Mouse (Mus musculus) embryonic facial prominence, embryonic 12.5 days (tissue): ENCODE measurements around the gene Col4a3bp. TPM values are rescaled to one million over a fixed set of nuclear protein-coding genes. Genes with fewer than 3 reads are reported as not detected.

Experiments used
- ATAC-seq: fragments of 200-750 bp; cut with Nextera tagmentation; 2 replicates; pipeline ENCODE4 v1.8.0; 2017; ENCODE audit not compliant: insufficient number of reproducible peaks, insufficient read depth, low FRiP score, low TSS enrichment
- H3K27ac ChIP-seq: fragments of 300-500 bp; sonication (generic); 2 replicates; pipeline ENCODE4 v1.5.1; 2016; ENCODE audit warnings: mild to moderate bottlenecking
- H3K27me3 ChIP-seq: fragments of 300-500 bp; sonication (generic); 2 replicates; pipeline ENCODE4 v1.6.1; 2016; ENCODE audit warnings: mild to moderate bottlenecking, moderate library complexity
- H3K36me3 ChIP-seq: fragments of 300-500 bp; sonication (generic); 2 replicates; pipeline ENCODE4 v1.6.1; 2016; ENCODE audit warnings: mild to moderate bottlenecking
- H3K4me1 ChIP-seq: fragments of 300-500 bp; sonication (generic); 2 replicates; pipeline ENCODE4 v1.6.1; 2016
- H3K4me2 ChIP-seq: fragments of 300-500 bp; sonication (generic); replicated peaks from 2 replicates; pipeline ENCODE4 v1.6.1; 2016; ENCODE audit warnings: mild to moderate bottlenecking, moderate library complexity
- H3K4me3 ChIP-seq: fragments of 300-500 bp; sonication (generic); 2 replicates; pipeline ENCODE4 v1.5.1; 2016; ENCODE audit warnings: mild to moderate bottlenecking
- H3K9ac ChIP-seq: fragments of 300-500 bp; sonication (generic); 2 replicates; pipeline ENCODE4 v1.6.1; 2016; ENCODE audit warnings: mild to moderate bottlenecking, moderate library complexity
- H3K9me3 ChIP-seq: fragments of 300-500 bp; sonication (generic); 2 replicates; pipeline ENCODE4 v1.6.1; 2016; ENCODE audit warnings: mild to moderate bottlenecking, moderate library complexity
- WGBS: fragments of 180-500 bp; shearing (Covaris S2); methylation state at CpG from one replicate; pipeline ENCODE4 v1.1.7; 2016; 5-methylcytosine and 5-hydroxymethylcytosine counted together
- polyA plus RNA-seq: library from polyadenylated mRNA; unstranded; fragments of >200 nt; fragmentation: Nextera tagmentation; extraction: Ambion mirVana; gene quantifications from 2 replicates; pipeline ENCODE4 v1.2.1, GENCODE M21; 2016

The Col4a3bp gene
- polyA plus RNA-seq, 1 experiment from 2014 or later = 10.7 TPM

GRCm38 (mm10) chr13:96586540-96586939 lies 44.1 kb downstream of the Col4a3bp start:
- 97% methylated on average over 5 of the region's 5 CpGs for WGBS
- no peak overlapping the region for H3K27ac ChIP-seq
- H3K36me3 ChIP-seq = no peaks in the 10 kb centered on the region
- no peaks in the 10 kb centered on the region for H3K9me3 ChIP-seq
- H3K4me1 ChIP-seq = no peaks in the 10 kb centered on the region
- H3K4me3 ChIP-seq = no peak overlapping the region
- no peaks in the 10 kb centered on the region for H3K27me3 ChIP-seq
- no peak for ATAC-seq
- no peak overlapping the region for H3K4me2 ChIP-seq
- no peak overlapping the region for H3K9ac ChIP-seq

GRCm38 (mm10) chr13:96588642-96589041 lies 46.2 kb downstream of the Col4a3bp start:
- H3K27me3 ChIP-seq = no peaks in the 10 kb centered on the region
- 81% methylated on average over 1 of the region's 1 CpGs for WGBS
- H3K36me3 ChIP-seq = no peaks in the 10 kb centered on the region
- H3K9me3 ChIP-seq = no peaks in the 10 kb centered on the region
- ATAC-seq = no peak
- no peak overlapping the region for H3K27ac ChIP-seq
- no peak overlapping the region for H3K4me3 ChIP-seq
- H3K9ac ChIP-seq = no peak overlapping the region
- no peak overlapping the region for H3K4me2 ChIP-seq
- H3K4me1 ChIP-seq = no peaks in the 10 kb centered on the region

GRCm38 (mm10) chr13:96593621-96594020 lies 51.2 kb downstream of the Col4a3bp start:
- H3K27me3 ChIP-seq = no peaks in the 10 kb centered on the region
- no peak overlapping the region for H3K4me2 ChIP-seq
- no peak overlapping the region for H3K27ac ChIP-seq
- H3K9me3 ChIP-seq = no peaks in the 10 kb centered on the region
- H3K4me3 ChIP-seq = no peak overlapping the region
- no peak overlapping the region for H3K9ac ChIP-seq
- no peaks in the 10 kb centered on the region for H3K4me1 ChIP-seq
- 13% methylated on average over 1 of the region's 1 CpGs for WGBS
- no peaks in the 10 kb centered on the region for H3K36me3 ChIP-seq
- no peak for ATAC-seq

GRCm38 (mm10) chr13:96594070-96594469 lies 51.7 kb downstream of the Col4a3bp start:
- H3K9me3 ChIP-seq = no peaks in the 10 kb centered on the region
- ATAC-seq = no peak
- no peaks in the 10 kb centered on the region for H3K36me3 ChIP-seq
- H3K9ac ChIP-seq = no peak overlapping the region
- H3K27ac ChIP-seq = no peak overlapping the region
- 77% methylated on average over 4 of the region's 4 CpGs for WGBS
- H3K4me1 ChIP-seq = no peaks in the 10 kb centered on the region
- no peak overlapping the region for H3K4me3 ChIP-seq
- H3K4me2 ChIP-seq = no peak overlapping the region
- no peaks in the 10 kb centered on the region for H3K27me3 ChIP-seq

GRCm38 (mm10) chr13:96599182-96599581 lies 56.8 kb downstream of the Col4a3bp start:
- H3K4me3 ChIP-seq = no peak overlapping the region
- no peak for ATAC-seq
- 0 out of 2 replicates have a peak, but pooled peaks cover 7% of the 10 kb centered on the region for H3K36me3 ChIP-seq
- no peaks in the 10 kb centered on the region for H3K27me3 ChIP-seq
- no peak overlapping the region for H3K27ac ChIP-seq
- H3K4me2 ChIP-seq = no peak overlapping the region
- no peak overlapping the region for H3K9ac ChIP-seq
- no peaks in the 10 kb centered on the region for H3K9me3 ChIP-seq
- H3K4me1 ChIP-seq = no peaks in the 10 kb centered on the region
- WGBS = 92% methylated on average over 9 of the region's 9 CpGs

- no peak for ATAC-seq
- no peaks in the 10 kb centered on the region for H3K27me3 ChIP-seq
- H3K27ac ChIP-seq = no peak overlapping the region
- no peak overlapping the region for H3K4me2 ChIP-seq
- 95% methylated on average over 2 of the region's 2 CpGs for WGBS
- no peaks in the 10 kb centered on the region for H3K4me1 ChIP-seq
- 0 out of 2 replicates have a peak, but pooled peaks cover 18% of the 10 kb centered on the region for H3K36me3 ChIP-seq
- H3K4me3 ChIP-seq = no peak overlapping the region
- H3K9me3 ChIP-seq = no peaks in the 10 kb centered on the region
- H3K9ac ChIP-seq = no peak overlapping the region
Observed at GRCm38 (mm10) chr13:96604242-96604641, 61.8 kb downstream of the Col4a3bp start.

- 86% methylated on average over 3 of the region's 3 CpGs for WGBS
Observed at GRCm38 (mm10) chr13:96614615-96615014, 72.2 kb downstream of the Col4a3bp start.

GRCm38 (mm10) chr13:96620891-96621290 lies 78.5 kb downstream of the Col4a3bp start:
- H3K27ac ChIP-seq = no peak overlapping the region
- no peak overlapping the region for H3K4me3 ChIP-seq
- ATAC-seq = no peak
- no peaks in the 10 kb centered on the region for H3K9me3 ChIP-seq
- H3K36me3 ChIP-seq = no peaks in the 10 kb centered on the region
- no peaks in the 10 kb centered on the region for H3K4me1 ChIP-seq
- no peak overlapping the region for H3K4me2 ChIP-seq
- H3K27me3 ChIP-seq = no peaks in the 10 kb centered on the region
- H3K9ac ChIP-seq = no peak overlapping the region
- 78% methylated on average over 1 of the region's 1 CpGs for WGBS

More at GRCm38 (mm10) chr13:96614615-96615014, 72.2 kb downstream of the Col4a3bp start:
- Histone ChIP-seq H3K27ac (no peak overlapping the region), H3K9me3 (no peaks in the 10 kb centered on the region), H3K4me1 (no peaks in the 10 kb centered on the region), H3K4me2 (no peak overlapping the region), H3K27me3 (no peaks in the 10 kb centered on the region), H3K36me3 (peaks cover 8% of the 10 kb centered on the region), H3K4me3 (no peak overlapping the region), H3K9ac (no peak overlapping the region)
- no peak for ATAC-seq

- 93% methylated on average over 4 of the region's 4 CpGs for WGBS
Observed at GRCm38 (mm10) chr13:96630396-96630795, 88.0 kb downstream of the Col4a3bp start.

GRCm38 (mm10) chr13:96644168-96644567 lies 101.8 kb downstream of the Col4a3bp start:
- H3K9me3 ChIP-seq = no peaks in the 10 kb centered on the region
- no peaks in the 10 kb centered on the region for H3K27me3 ChIP-seq
- ATAC-seq = no peak
- no peak overlapping the region for H3K27ac ChIP-seq
- H3K4me2 ChIP-seq = no peak overlapping the region
- H3K36me3 ChIP-seq = peaks cover 15% of the 10 kb centered on the region
- H3K9ac ChIP-seq = no peak overlapping the region
- H3K4me1 ChIP-seq = no peaks in the 10 kb centered on the region; the same call in 1 of the 2 replicates
- H3K4me3 ChIP-seq = no peak overlapping the region
- 74% methylated on average over 2 of the region's 2 CpGs for WGBS

More at GRCm38 (mm10) chr13:96630396-96630795, 88.0 kb downstream of the Col4a3bp start:
- Histone ChIP-seq H3K4me3 (no peak overlapping the region), H3K9me3 (no peaks in the 10 kb centered on the region), H3K4me2 (no peak overlapping the region), H3K36me3 (peaks cover 18% of the 10 kb centered on the region), H3K4me1 (no peaks in the 10 kb centered on the region), H3K27me3 (no peaks in the 10 kb centered on the region), H3K27ac (no peak overlapping the region), H3K9ac (no peak overlapping the region)
- ATAC-seq = no peak

GRCm38 (mm10) chr13:96645822-96646221 lies 103.4 kb downstream of the Col4a3bp start:
- Histone ChIP-seq H3K27me3 (no peaks in the 10 kb centered on the region), H3K4me1 (no peaks in the 10 kb centered on the region; the same call in 1 of the 2 replicates), H3K9ac (no peak overlapping the region), H3K4me2 (no peak overlapping the region), H3K36me3 (peaks cover 26% of the 10 kb centered on the region), H3K4me3 (no peak overlapping the region), H3K9me3 (no peaks in the 10 kb centered on the region), H3K27ac (no peak overlapping the region)
- WGBS = 68% methylated on average over 5 of the region's 5 CpGs
- no peak for ATAC-seq

- no peaks in the 10 kb centered on the region for H3K9me3 ChIP-seq
- H3K9ac ChIP-seq = no peak overlapping the region
- ATAC-seq = no peak
- peaks cover 89% of the 10 kb centered on the region for H3K36me3 ChIP-seq
- 96% methylated on average over 9 of the region's 9 CpGs for WGBS
- H3K27ac ChIP-seq = no peak overlapping the region
- no peaks in the 10 kb centered on the region for H3K4me1 ChIP-seq
- H3K4me2 ChIP-seq = no peak overlapping the region
- no peaks in the 10 kb centered on the region for H3K27me3 ChIP-seq
- H3K4me3 ChIP-seq = no peak overlapping the region
Observed at GRCm38 (mm10) chr13:96653041-96653440, 110.6 kb downstream of the Col4a3bp start.

GRCm38 (mm10) chr13:96656673-96657072 lies 114.3 kb downstream of the Col4a3bp start:
- no peak overlapping the region for H3K4me3 ChIP-seq
- ATAC-seq = no peak
- no peaks in the 10 kb centered on the region for H3K27me3 ChIP-seq
- H3K9ac ChIP-seq = no peak overlapping the region
- no peak overlapping the region for H3K27ac ChIP-seq
- H3K4me2 ChIP-seq = no peak overlapping the region
- peaks cover 90% of the 10 kb centered on the region for H3K36me3 ChIP-seq
- 89% methylated on average over 1 of the region's 1 CpGs for WGBS
- H3K4me1 ChIP-seq = no peaks in the 10 kb centered on the region
- no peaks in the 10 kb centered on the region for H3K9me3 ChIP-seq
